Mouse (Mus musculus) liver, postnatal 0 days (tissue): Measurements from ENCODE around the gene Timm17a. TPM values are rescaled to one million over a fixed set of nuclear protein-coding genes. Genes with fewer than 3 reads are reported as not detected.

Experiments used
- ATAC-seq: fragments of 200-750 bp; cut with Nextera tagmentation; 2 replicates; pipeline ENCODE4 v1.8.0; 2017; ENCODE audit warnings: mild to moderate bottlenecking, moderate library complexity
- DNase-seq: peaks from one replicate; pipeline ENCODE4 v3.0.0-alpha.2; 2016
- H3K27ac ChIP-seq: fragments of 300-500 bp; sonication (generic); 2 replicates; pipeline ENCODE4 v1.5.1; 2014; ENCODE audit warnings: antibody characterized with exemption, moderate library complexity, mild to moderate bottlenecking, low read depth
- H3K27me3 ChIP-seq: fragments of 300-500 bp; sonication (generic); 2 replicates; pipeline ENCODE4 v1.6.1; 2014; ENCODE audit warnings: low read length, control low read depth, mixed read lengths; ENCODE audit not compliant: insufficient read depth
- H3K36me3 ChIP-seq: fragments of 300-500 bp; sonication (generic); replicated peaks from 2 replicates; pipeline ENCODE4 v1.6.1; 2014; ENCODE audit warnings: mild to moderate bottlenecking, control low read depth, low read length, moderate library complexity, mixed read lengths; ENCODE audit not compliant: insufficient read depth
- H3K4me1 ChIP-seq: fragments of 300-500 bp; sonication (generic); 2 replicates; pipeline ENCODE4 v1.6.1; 2014; ENCODE audit warnings: antibody characterized with exemption, mild to moderate bottlenecking, control low read depth; ENCODE audit not compliant: insufficient read depth
- H3K4me2 ChIP-seq: fragments of 300-500 bp; sonication (generic); 2 replicates; pipeline ENCODE4 v1.6.1; 2014; ENCODE audit warnings: low read depth, mild to moderate bottlenecking, low read length, moderate library complexity, mixed read lengths
- H3K4me3 ChIP-seq: fragments of 300-500 bp; sonication (generic); 2 replicates; pipeline ENCODE4 v1.5.1; 2014; ENCODE audit warnings: low read depth, low read length
- H3K9ac ChIP-seq: fragments of 300-500 bp; sonication (generic); replicated peaks from 2 replicates; pipeline ENCODE4 v1.6.1; 2014; ENCODE audit warnings: mild to moderate bottlenecking, moderate library complexity
- H3K9me3 ChIP-seq: fragments of 300-500 bp; sonication (generic); 2 replicates; pipeline ENCODE4 v1.6.1; 2016; ENCODE audit warnings: mild to moderate bottlenecking, control low read depth, low read length, mixed read lengths
- CTCF ChIP-seq: sonication (generic); IDR thresholded peaks from 2 replicates; pipeline ENCODE4 v1.5.1; 2016; ENCODE audit warnings: antibody characterized with exemption, low read depth
- EP300 ChIP-seq: IDR thresholded peaks from 2 replicates; pipeline ENCODE4 v1.6.1; 2016; ENCODE audit warnings: antibody characterized with exemption, low read depth, mild to moderate bottlenecking
- WGBS: fragments of 180-500 bp; shearing (Covaris S2); extraction: QIAGEN DNeasy Blood & Tissue Kit; methylation state at CpG from one replicate; pipeline ENCODE4 v1.1.7; 2014; ENCODE audit not compliant: insufficient replicate concordance; 5-methylcytosine and 5-hydroxymethylcytosine counted together
- polyA plus RNA-seq: library from polyadenylated mRNA; unstranded; fragments of >200 nt; fragmentation: Nextera tagmentation; extraction: Ambion mirVana; gene quantifications from 2 replicates; pipeline ENCODE4 v1.2.1, GENCODE M21; 2015

Gene Timm17a
- polyA plus RNA-seq, 1 experiment from 2014 or later = 122 TPM

DNA sequence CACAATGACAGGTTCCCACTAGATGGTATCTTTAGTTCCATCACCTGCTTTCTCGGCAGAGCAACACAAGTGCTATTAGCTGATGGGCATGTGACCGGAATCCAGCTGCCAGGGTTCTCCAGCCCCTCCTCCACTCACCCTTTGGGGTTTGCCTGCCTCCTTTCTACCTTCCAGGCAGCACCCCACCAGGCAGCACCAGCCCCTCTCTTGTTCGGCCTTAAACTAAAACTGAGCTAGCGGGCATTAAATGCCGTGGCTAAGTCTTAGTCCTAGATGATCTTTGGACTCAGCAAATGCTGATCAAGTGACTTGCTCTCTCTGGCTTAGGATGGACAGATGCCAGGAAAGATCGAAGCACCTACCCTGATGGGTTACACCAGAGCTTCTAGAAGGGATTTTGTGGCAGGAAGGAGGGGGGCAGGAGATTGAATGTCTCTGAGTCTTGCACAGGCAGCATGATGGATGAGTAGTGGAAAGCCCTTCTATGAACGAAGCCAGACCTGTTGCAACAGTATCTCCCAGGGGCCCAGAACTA, 9.9 kb upstream of the Timm17a start:
- 80% methylated on average over 7 of the region's 7 CpGs for WGBS
- Histone ChIP-seq H3K36me3 (no peaks in the 10 kb centered on the region), H3K9me3 (no peaks in the 10 kb centered on the region), H3K27me3 (0 out of 2 replicates have a peak, but pooled peaks cover 3% of the 10 kb centered on the region), H3K9ac (no peak overlapping the region), H3K4me3 (no peak overlapping the region), H3K4me2 (no peak overlapping the region), H3K4me1 (no peaks in the 10 kb centered on the region), H3K27ac (no peak overlapping the region)
- ATAC-seq = no peak
- TF ChIP-seq CTCF (no peak), EP300 (no peak)
- DNase-seq = no peak

DNA sequence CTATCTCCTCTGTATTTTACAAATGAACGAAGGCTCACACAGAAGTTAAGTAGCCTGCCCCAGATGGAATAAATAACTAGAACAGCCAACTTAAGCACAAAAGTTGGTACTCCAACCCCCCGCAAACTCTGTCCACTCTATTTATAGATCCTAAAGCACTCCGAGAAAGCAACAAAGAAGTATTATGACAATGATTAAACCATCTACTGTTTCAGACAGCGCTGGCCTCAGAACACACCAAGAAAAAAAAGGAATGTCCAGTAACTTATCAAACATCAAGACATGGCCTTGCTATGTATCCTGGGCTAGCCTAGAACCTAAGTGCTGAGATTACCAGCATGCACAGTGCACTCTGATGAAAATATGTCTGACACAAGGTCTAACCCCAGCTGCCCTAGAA, 1.4 kb downstream of the Timm17a start:
- H3K27ac ChIP-seq = no peak overlapping the region
- H3K9ac ChIP-seq = peak overlapping the region; percentile 91
- H3K4me1 ChIP-seq = peaks cover 15% of the 10 kb centered on the region
- H3K9me3 ChIP-seq = no peaks in the 10 kb centered on the region
- peak overlapping the region; percentile 93 for H3K4me2 ChIP-seq
- 74% methylated on average over 4 of the region's 4 CpGs for WGBS
- DNase-seq (no peak), ATAC-seq (no peak)
- H3K36me3 ChIP-seq = peaks cover 20% of the 10 kb centered on the region
- no peaks in the 10 kb centered on the region for H3K27me3 ChIP-seq
- H3K4me3 ChIP-seq = peak overlapping the region; percentile 72
- TF ChIP-seq CTCF (no peak), EP300 (no peak)

- H3K9me3 ChIP-seq = no peaks in the 10 kb centered on the region
- H3K4me1 ChIP-seq = peaks cover 15% of the 10 kb centered on the region
- H3K27me3 ChIP-seq = no peaks in the 10 kb centered on the region
- H3K4me2 ChIP-seq = no peak overlapping the region
- peaks cover 25% of the 10 kb centered on the region for H3K36me3 ChIP-seq
- H3K4me3 ChIP-seq = no peak overlapping the region
- ATAC-seq = peak; percentile 12; the same call in 1 of the 2 replicates
- 63% methylated on average over 6 of the region's 6 CpGs for WGBS
- TF ChIP-seq CTCF = no peak
- no peak for TF ChIP-seq EP300
- peak; percentile 40 for DNase-seq
- no peak overlapping the region for H3K9ac ChIP-seq
- no peak overlapping the region for H3K27ac ChIP-seq
These were observed 2.2 kb downstream of the Timm17a start for GRCm38 (mm10) chr1:135311356-135311755.

DNA sequence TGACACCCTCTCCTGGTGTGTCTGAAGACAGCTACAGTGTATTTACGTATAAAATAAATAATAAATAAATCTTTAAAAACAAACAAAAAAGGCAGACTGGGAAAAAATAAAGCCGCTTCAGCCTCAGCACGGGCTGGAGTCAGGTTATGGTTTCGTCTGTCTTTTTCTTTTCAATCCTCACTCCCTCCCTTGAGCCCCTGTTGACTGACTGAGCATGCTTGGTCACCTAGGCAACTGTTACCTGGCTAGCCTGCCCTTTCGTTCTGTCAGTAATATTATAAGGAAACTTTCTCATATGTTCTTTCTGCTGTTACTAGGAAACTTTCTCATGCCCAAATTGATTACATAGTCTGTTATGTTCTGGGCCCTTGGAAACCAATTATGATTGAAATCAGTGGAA, 22.7 kb downstream of the Timm17a start:
- Histone ChIP-seq H3K4me3 (no peak overlapping the region), H3K9me3 (no peaks in the 10 kb centered on the region), H3K4me2 (no peak overlapping the region), H3K4me1 (no peaks in the 10 kb centered on the region), H3K27me3 (no peaks in the 10 kb centered on the region), H3K27ac (no peak overlapping the region), H3K9ac (no peak overlapping the region), H3K36me3 (peaks cover 9% of the 10 kb centered on the region; the same call in 1 of the 2 replicates)
- WGBS = 83% methylated on average over 5 of the region's 5 CpGs
- ATAC-seq = no peak
- TF ChIP-seq CTCF = no peak
- no peak for TF ChIP-seq EP300
- no peak for DNase-seq

DNA sequence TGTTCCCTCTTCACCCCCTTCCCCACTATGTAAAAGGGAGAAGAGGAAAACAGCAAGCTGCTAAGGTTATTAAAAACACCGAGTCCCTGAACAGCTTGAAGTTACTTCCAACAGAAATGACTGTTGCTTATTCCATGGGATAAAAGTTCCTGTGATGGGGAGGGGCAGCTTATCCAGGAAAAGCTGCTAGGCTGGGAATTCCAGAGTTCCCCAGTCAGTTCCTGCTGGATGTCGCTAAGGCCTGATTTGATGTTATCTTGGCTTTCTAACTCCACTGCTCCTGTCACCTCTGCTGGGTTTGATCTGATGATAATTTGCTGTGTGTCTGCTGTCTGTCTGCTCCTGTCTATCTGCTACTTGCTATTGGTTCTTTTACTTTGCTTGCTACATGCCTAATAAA, 27.3 kb downstream of the Timm17a start:
- H3K4me3 ChIP-seq = no peak overlapping the region
- H3K36me3 ChIP-seq = no peaks in the 10 kb centered on the region
- ATAC-seq (no peak), DNase-seq (no peak)
- TF ChIP-seq EP300 (no peak), CTCF (no peak)
- 53% methylated on average over 2 of the region's 2 CpGs for WGBS
- no peak overlapping the region for H3K4me2 ChIP-seq
- H3K27me3 ChIP-seq = no peaks in the 10 kb centered on the region
- H3K4me1 ChIP-seq = peaks cover 10% of the 10 kb centered on the region
- no peak overlapping the region for H3K27ac ChIP-seq
- no peak overlapping the region for H3K9ac ChIP-seq
- no peaks in the 10 kb centered on the region for H3K9me3 ChIP-seq

GRCm38 (mm10) chr1:135283826-135284291, 29.7 kb downstream of the Timm17a start, which contains the start of gene Rnpep:
Rnpep (minus strand) TSS chr1:135284084.
- peak within 1 kb of the TSS; percentile 78 for H3K4me2 ChIP-seq
- peak within 1 kb of the TSS; percentile 83 for H3K9ac ChIP-seq
- DNase-seq (peak; percentile 70), ATAC-seq (peak; percentile 66)
- H3K36me3 ChIP-seq = peaks cover 3% of the 10 kb centered on the region; the same call in 1 of the 2 replicates
- TF ChIP-seq EP300 (no peak), CTCF (no peak)
- H3K27ac ChIP-seq = peak within 1 kb of the TSS; percentile 92
- peak within 1 kb of the TSS; percentile 84 for H3K4me3 ChIP-seq
- no peaks in the 10 kb centered on the region for H3K27me3 ChIP-seq
- peaks cover 13% of the 10 kb centered on the region for H3K4me1 ChIP-seq
- no peaks in the 10 kb centered on the region for H3K9me3 ChIP-seq
- WGBS = under 1% methylated on average over 39 of the region's 39 CpGs
